Mouse (Mus musculus) embryonic fibroblast, embryonic 13.5 days (primary cell): Measurements from ENCODE around the gene Selenoi.

ENCODE experiments used
- CTCF ChIP-seq: IDR thresholded peaks from 2 replicates; pipeline ENCODE4 v1.5.1; 2011; ENCODE audit warnings: mild to moderate bottlenecking, control low read depth, low read length, moderate library complexity, borderline replicate concordance; ENCODE audit not compliant: insufficient read depth
- POLR2A ChIP-seq: IDR thresholded peaks from 2 replicates; pipeline ENCODE4 v1.6.1; 2011; ENCODE audit warnings: low read depth, mild to moderate bottlenecking, control low read depth, low read length, moderate library complexity

- TF ChIP-seq POLR2A, result no peak
- TF ChIP-seq CTCF, result no peak
Measured at GRCm38 (mm10) chr5:30195340-30195739, 37.0 kb upstream of the Selenoi start.
